Mouse (Mus musculus) gastrocnemius, postnatal 14 days (tissue): ENCODE data around the gene E4f1. TPM values are rescaled to one million over a fixed set of nuclear protein-coding genes. Genes with fewer than 3 reads are reported as not detected.

ENCODE experiments used
- DNase-seq: peaks from one replicate; pipeline ENCODE4 v3.0.0; 2021; ENCODE audit warnings: mixed read lengths
- intact Hi-C: fragments of 180-260 bp; cut with DNase I; formaldehyde crosslinking; loops from one replicate; pipeline ENCODE4 v1.15.1; 2025; ENCODE audit warnings: low total_unique reads
- total RNA-seq, 2 experiments: library from RNA; stranded (reverse); gene quantifications; 2 replicates each; pipeline ENCODE4 v1.2.3; 2021

The E4f1 gene
- total RNA-seq, 2 experiments from 2014 or later, result 8.5 to 10.2 TPM

- intact Hi-C loops, result loop anchor here (5.0 kb wide), 1 partner anchor 42 kb away; the partner anchor contains the start of gene Traf7
- DNase-seq, result no peak
Observed at GRCm38 (mm10) chr17:24485090-24485860, 15.2 kb upstream of the E4f1 start.

GRCm38 (mm10) chr17:24483495-24483894 is 13.4 kb upstream of the E4f1 start:
- intact Hi-C loops, result loop anchor here (5.0 kb wide), 1 partner anchor 34 kb away; no protein-coding TSS in a partner anchor
- DNase-seq, result no peak

DNA sequence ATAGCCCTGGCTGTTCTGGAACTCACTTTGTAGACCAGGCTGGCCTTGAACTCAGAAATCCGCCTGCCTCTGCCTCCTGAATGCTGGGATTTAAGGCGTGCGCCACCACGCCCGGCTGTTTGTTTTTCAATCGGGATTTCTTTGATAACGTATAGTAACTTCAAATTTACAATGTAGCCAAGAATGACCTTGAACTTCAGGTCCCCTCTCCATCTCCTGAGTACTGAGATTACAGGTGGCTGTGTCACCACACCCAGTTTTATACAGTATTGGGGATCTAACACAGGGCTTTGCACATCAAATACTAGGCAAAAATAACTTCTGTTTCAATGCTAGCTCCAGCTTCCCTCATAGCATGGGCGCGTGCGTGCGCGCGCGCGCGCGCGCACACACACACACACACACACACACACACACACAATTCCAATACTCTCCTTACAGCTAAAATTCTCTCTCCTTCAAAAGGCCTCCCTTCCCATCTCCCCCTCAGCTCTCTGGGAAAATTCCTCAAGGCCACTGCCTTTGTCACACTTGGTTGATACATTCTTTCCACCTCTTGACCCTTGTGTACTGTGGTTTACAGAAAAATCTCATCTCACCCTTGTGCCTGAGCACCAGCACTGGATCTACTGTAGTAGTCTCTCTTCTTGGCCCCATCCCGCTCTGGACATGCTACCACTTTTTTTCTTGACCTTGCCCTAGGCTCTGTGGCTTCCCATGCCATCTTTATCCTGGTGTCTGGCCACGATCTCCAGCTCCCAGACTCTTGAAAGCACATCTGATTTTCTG is 11.1 kb upstream of the E4f1 start:
- DNase-seq, result no peak
- intact Hi-C loops, result loop anchor here (5.0 kb wide), 1 partner anchor 36 kb away; no protein-coding TSS in a partner anchor

GRCm38 (mm10) chr17:24480201-24480826 is 10.2 kb upstream of the E4f1 start:
- intact Hi-C loops, result loop anchor here (5.0 kb wide), 1 partner anchor 37 kb away; no protein-coding TSS in a partner anchor
- DNase-seq, result no peak

DNA sequence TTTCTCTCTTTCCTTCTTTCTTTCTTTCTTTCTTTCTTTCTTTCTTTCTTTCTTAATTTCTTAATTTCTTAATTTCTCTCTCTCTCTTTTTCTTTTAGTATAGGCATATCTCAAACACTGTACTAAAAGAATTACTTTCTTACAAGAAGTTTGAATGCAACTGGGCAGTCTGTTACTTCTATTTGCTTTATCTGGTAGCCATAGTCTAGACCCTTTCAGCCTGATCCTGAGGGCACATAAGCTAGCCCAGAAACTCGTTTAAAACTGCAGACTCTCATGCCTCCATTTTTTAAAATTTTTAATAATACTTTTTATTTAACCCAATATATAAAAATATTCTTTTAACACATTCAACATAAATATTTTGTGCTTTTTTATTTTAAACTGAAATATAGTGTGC is 9.3 kb upstream of the E4f1 start:
- intact Hi-C loops, result no loop called here

DNA sequence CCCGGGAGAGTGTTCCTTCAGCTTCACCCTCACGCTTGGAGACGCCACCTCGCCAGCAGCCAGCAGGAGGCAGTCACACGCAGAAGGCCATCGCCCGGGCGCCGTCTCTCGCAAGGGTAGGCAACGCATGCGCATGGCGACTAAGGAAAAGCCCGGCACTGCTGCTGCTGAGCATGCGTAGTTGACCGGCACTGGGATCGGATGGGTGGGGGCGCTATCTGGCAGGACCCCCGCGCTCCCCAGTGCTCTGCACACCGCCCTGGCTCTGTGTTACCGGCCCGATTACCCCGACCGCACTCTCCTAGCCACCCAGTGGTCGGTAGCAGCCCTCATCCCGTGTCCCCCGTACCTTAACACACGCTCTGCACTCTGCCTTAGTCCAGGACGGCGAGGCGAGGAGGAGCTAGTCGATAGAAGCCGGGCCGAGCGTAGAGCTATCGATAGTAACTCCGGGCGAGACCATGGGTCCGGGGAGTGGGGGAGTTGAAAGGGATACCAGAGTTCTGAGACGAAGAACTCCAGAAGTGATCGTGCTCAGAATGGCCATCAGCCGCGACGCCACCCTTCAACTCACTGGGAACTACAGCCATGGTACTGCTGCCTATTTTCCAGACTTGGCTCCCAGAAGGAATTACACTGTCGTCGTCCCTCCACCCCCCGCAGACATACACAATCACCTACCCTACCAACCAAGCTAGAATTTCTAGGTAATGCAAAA is 8.7 kb upstream of the E4f1 start, which contains the start of gene Mlst8:
Mlst8 (minus strand) TSS at position 416 of the 718 bp plus-strand sequence.
- intact Hi-C loops, result no loop called here
- peak; percentile 99 for DNase-seq

More for the DNA sequence above, 9.3 kb upstream of the E4f1 start:
- no peak for DNase-seq

GRCm38 (mm10) chr17:24477985-24478600 is 8.0 kb upstream of the E4f1 start:
- intact Hi-C loops, result no loop called here
- DNase-seq, result no peak

DNA sequence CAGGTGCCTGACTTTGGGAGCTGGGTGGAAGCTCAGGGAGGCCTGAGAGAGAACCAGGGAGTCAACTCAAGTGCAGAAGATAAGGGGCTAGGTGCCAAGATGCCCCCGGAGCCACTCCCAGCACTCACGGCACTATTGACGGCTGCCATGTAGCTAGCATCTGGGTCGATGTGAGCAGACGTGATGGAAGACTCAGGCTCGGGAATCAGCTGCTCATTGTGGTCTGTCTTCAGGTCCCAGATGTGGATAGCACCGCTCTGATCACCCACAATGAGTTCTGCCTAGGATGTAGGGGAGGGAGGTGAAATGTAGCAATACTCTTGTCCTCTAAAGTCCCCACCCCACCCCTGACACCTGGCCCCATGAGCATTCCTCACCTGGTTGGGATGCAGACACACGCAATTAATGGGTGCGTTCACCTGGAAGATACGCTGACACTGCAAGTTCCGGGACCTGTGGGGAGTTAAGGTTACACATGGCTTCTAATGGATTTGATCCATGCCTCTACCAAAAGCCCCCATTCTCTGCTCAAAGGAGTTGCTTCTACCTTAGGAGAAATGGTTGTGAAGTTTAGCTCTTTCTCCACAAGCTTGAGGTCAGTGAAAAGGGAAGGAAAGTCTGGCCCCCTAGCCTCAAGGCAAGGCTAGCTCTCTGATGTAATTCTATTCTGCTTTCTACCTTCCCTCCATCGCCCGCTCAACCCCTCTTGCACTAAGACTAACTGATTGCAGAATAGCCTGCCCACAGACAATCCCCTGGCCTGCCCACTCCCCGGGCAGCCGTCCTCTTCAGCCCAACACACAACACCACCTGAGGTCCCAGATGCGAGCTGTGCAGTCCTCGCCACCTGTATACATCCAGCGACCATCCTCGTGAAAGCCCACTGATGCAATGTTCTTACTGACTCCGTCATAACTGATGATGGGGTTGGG is 7.2 kb upstream of the E4f1 start:
- intact Hi-C loops, result no loop called here
- no peak for DNase-seq

- intact Hi-C loops, result no loop called here
- no peak for DNase-seq
Observed at GRCm38 (mm10) chr17:24476022-24476776, 6.1 kb upstream of the E4f1 start.

GRCm38 (mm10) chr17:24475586-24475985 is 5.5 kb upstream of the E4f1 start:
- no peak for DNase-seq
- intact Hi-C loops, result no loop called here

DNA sequence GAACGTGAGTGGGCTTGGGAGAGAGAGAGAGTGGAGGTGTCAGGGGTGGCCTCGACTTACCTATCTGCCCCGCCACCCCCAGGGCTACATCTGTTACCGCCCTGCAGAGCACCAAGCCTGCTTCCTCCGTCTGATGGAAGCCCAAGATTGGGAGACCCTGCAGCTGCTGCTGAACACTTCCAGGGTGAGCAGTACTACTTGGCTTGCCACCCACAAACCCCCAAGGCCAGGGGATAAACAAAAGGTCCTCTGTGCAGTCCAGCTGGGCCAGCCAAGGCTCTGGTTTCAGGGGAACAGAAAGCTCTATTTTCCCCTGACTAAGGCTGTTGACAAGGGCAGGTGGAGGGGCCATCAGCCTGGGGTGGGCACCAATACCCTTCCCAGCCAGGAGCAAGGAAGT is 4.4 kb upstream of the E4f1 start:
- intact Hi-C loops, result no loop called here

GRCm38 (mm10) chr17:24473612-24474275 is 3.6 kb upstream of the E4f1 start, which contains the start of gene Bricd5:
Gene Bricd5 (plus strand): TSS chr17:24473884.
- intact Hi-C loops, result no loop called here
- DNase-seq, result no peak

More for the DNA sequence above, 4.4 kb upstream of the E4f1 start:
- DNase-seq, result no peak

- intact Hi-C loops, result no loop called here
- peak; percentile 61 for DNase-seq
Observed at GRCm38 (mm10) chr17:24472512-24472911, 2.4 kb upstream of the E4f1 start.

GRCm38 (mm10) chr17:24470701-24471527 is 801 bp upstream of the E4f1 start:
- intact Hi-C loops, result no loop called here
- no peak for DNase-seq

DNA sequence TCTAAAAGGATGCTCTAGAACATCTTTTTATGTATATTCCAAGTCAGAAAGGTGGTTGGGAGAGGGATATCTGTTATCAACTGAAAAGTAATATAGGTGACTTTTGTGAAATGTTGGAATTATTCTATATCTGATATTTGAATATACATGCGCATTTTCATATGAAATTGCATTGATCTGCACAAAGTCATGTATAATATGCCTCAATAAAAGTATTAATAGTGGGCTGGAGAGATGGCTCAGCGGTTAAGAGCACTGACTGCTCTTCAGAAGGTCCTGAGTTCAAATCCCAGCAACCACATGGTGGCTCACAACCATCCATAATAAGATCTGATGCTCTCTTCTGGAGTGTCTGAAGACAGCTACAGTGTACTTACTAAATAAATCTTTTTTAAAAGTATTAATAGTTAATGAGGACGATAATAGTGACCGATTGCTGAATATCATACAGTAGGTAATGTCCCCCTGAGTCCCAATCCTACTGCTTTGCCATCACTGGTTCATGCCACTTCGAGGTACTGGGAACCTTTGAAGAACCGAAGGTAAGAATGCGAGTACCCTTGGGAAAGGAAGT is 690 bp downstream of the E4f1 start:
- DNase-seq, result no peak
- intact Hi-C loops, result no loop called here
